Mouse (Mus musculus) stomach, embryonic 15.5 days (tissue): ENCODE measurements at regions not wholly inside any gene's neighbourhood (a gene's known extent, or its start where the extent isn't known, plus 50 kb on each side); places are given as distances from the start of the nearest gene placed in this dataset.
A peak's percentile ranks its signal among the peaks of the same experiment; 100 is the strongest.

ENCODE experiments used
- ATAC-seq: fragments of 200-750 bp; cut with Nextera tagmentation; 2 replicates; pipeline ENCODE4 v1.8.0; 2017; ENCODE audit warnings: low read depth, moderate number of reproducible peaks, moderate TSS enrichment; ENCODE audit not compliant: insufficient read depth, low FRiP score
- H3K27ac ChIP-seq: fragments of 300-500 bp; sonication (generic); 2 replicates; pipeline ENCODE4 v1.5.1; 2015; ENCODE audit warnings: mild to moderate bottlenecking, inconsistent platforms
- H3K27me3 ChIP-seq: fragments of 300-500 bp; sonication (generic); replicated peaks from 2 replicates; pipeline ENCODE4 v1.6.1; 2015; ENCODE audit warnings: inconsistent platforms
- H3K36me3 ChIP-seq: fragments of 300-500 bp; sonication (generic); 2 replicates; pipeline ENCODE4 v1.6.1; 2015; ENCODE audit warnings: inconsistent platforms
- H3K4me1 ChIP-seq: fragments of 300-500 bp; sonication (generic); 2 replicates; pipeline ENCODE4 v1.6.1; 2015; ENCODE audit warnings: inconsistent platforms
- H3K4me2 ChIP-seq: fragments of 300-500 bp; sonication (generic); 2 replicates; pipeline ENCODE4 v1.6.1; 2015; ENCODE audit warnings: mild to moderate bottlenecking, inconsistent platforms
- H3K4me3 ChIP-seq: fragments of 300-500 bp; sonication (generic); replicated peaks from 2 replicates; pipeline ENCODE4 v1.5.1; 2015; ENCODE audit warnings: inconsistent platforms
- H3K9ac ChIP-seq: fragments of 300-500 bp; sonication (generic); 2 replicates; pipeline ENCODE4 v1.6.1; 2015; ENCODE audit warnings: inconsistent platforms
- H3K9me3 ChIP-seq: fragments of 300-500 bp; sonication (generic); 2 replicates; pipeline ENCODE4 v1.6.1; 2016; ENCODE audit warnings: inconsistent platforms
- WGBS: fragments of 180-500 bp; shearing (Covaris S2); methylation state at CpG from one replicate; pipeline ENCODE4 v1.1.7; 2015; 5-methylcytosine and 5-hydroxymethylcytosine counted together

GRCm38 (mm10) chr4:50291397-50291945, 445.9 kb upstream of the Grin3a start:
- H3K9ac ChIP-seq: no peak overlapping the region
- no peaks in the 10 kb centered on the region for H3K36me3 ChIP-seq
- no peak for ATAC-seq
- H3K4me3 ChIP-seq: no peak overlapping the region
- no peaks in the 10 kb centered on the region for H3K4me1 ChIP-seq
- WGBS: 22% methylated on average over 3 of the region's 3 CpGs
- no peaks in the 10 kb centered on the region for H3K27me3 ChIP-seq
- H3K9me3 ChIP-seq: no peaks in the 10 kb centered on the region
- no peak overlapping the region for H3K27ac ChIP-seq
- H3K4me2 ChIP-seq: no peak overlapping the region

- 75% methylated on average over 2 of the region's 2 CpGs for WGBS
Measured at GRCm38 (mm10) chr4:50286602-50287001, 441.1 kb upstream of the Grin3a start.

GRCm38 (mm10) chr4:50259012-50259601, 413.6 kb upstream of the Grin3a start:
- Histone ChIP-seq H3K36me3 (no peaks in the 10 kb centered on the region), H3K4me2 (no peak overlapping the region), H3K9ac (no peak overlapping the region), H3K4me1 (no peaks in the 10 kb centered on the region), H3K27ac (no peak overlapping the region), H3K4me3 (no peak overlapping the region), H3K9me3 (no peaks in the 10 kb centered on the region), H3K27me3 (no peaks in the 10 kb centered on the region)
- WGBS: 51% methylated on average over 2 of the region's 2 CpGs
- no peak for ATAC-seq

More at GRCm38 (mm10) chr4:50286602-50287001, 441.1 kb upstream of the Grin3a start:
- Histone ChIP-seq H3K27ac (no peak overlapping the region), H3K27me3 (no peaks in the 10 kb centered on the region), H3K4me2 (no peak overlapping the region), H3K36me3 (no peaks in the 10 kb centered on the region), H3K9me3 (no peaks in the 10 kb centered on the region), H3K9ac (no peak overlapping the region), H3K4me1 (no peaks in the 10 kb centered on the region), H3K4me3 (no peak overlapping the region)
- ATAC-seq: no peak

GRCm38 (mm10) chr4:50242042-50242441, 396.5 kb upstream of the Grin3a start:
- Histone ChIP-seq H3K9me3 (no peaks in the 10 kb centered on the region), H3K27ac (no peak overlapping the region), H3K4me2 (no peak overlapping the region), H3K27me3 (no peaks in the 10 kb centered on the region), H3K4me1 (no peaks in the 10 kb centered on the region), H3K36me3 (no peaks in the 10 kb centered on the region), H3K9ac (no peak overlapping the region), H3K4me3 (no peak overlapping the region)
- WGBS: 59% methylated on average over 1 of the region's 1 CpGs
- ATAC-seq: no peak

GRCm38 (mm10) chr4:50240951-50241350, 395.4 kb upstream of the Grin3a start:
- ATAC-seq: no peak
- H3K27me3 ChIP-seq: no peaks in the 10 kb centered on the region
- no peak overlapping the region for H3K4me3 ChIP-seq
- 76% methylated on average over 2 of the region's 2 CpGs for WGBS
- H3K27ac ChIP-seq: no peak overlapping the region
- no peak overlapping the region for H3K4me2 ChIP-seq
- no peaks in the 10 kb centered on the region for H3K4me1 ChIP-seq
- H3K9me3 ChIP-seq: no peaks in the 10 kb centered on the region
- no peaks in the 10 kb centered on the region for H3K36me3 ChIP-seq
- H3K9ac ChIP-seq: no peak overlapping the region

GRCm38 (mm10) chr4:50239386-50239785, 393.8 kb upstream of the Grin3a start:
- 92% methylated on average over 2 of the region's 2 CpGs for WGBS
- no peak for ATAC-seq
- H3K4me2 ChIP-seq: no peak overlapping the region
- no peaks in the 10 kb centered on the region for H3K9me3 ChIP-seq
- no peak overlapping the region for H3K9ac ChIP-seq
- H3K27ac ChIP-seq: no peak overlapping the region
- no peaks in the 10 kb centered on the region for H3K4me1 ChIP-seq
- no peak overlapping the region for H3K4me3 ChIP-seq
- H3K27me3 ChIP-seq: no peaks in the 10 kb centered on the region
- no peaks in the 10 kb centered on the region for H3K36me3 ChIP-seq

GRCm38 (mm10) chr4:50235476-50235875, 389.9 kb upstream of the Grin3a start:
- Histone ChIP-seq H3K9ac (no peak overlapping the region), H3K36me3 (no peaks in the 10 kb centered on the region), H3K4me2 (no peak overlapping the region), H3K4me3 (no peak overlapping the region), H3K27ac (no peak overlapping the region), H3K9me3 (no peaks in the 10 kb centered on the region), H3K4me1 (no peaks in the 10 kb centered on the region), H3K27me3 (no peaks in the 10 kb centered on the region)
- ATAC-seq: no peak
- 69% methylated on average over 3 of the region's 3 CpGs for WGBS

GRCm38 (mm10) chr4:50203348-50203747, 357.8 kb upstream of the Grin3a start:
- peak; percentile 56; the same call in 1 of the 2 replicates for ATAC-seq
- no peak overlapping the region for H3K4me3 ChIP-seq
- no peak overlapping the region for H3K9ac ChIP-seq
- H3K4me1 ChIP-seq: no peaks in the 10 kb centered on the region
- no peak overlapping the region for H3K27ac ChIP-seq
- 48% methylated on average over 3 of the region's 3 CpGs for WGBS
- H3K4me2 ChIP-seq: no peak overlapping the region
- H3K27me3 ChIP-seq: no peaks in the 10 kb centered on the region
- H3K36me3 ChIP-seq: no peaks in the 10 kb centered on the region
- H3K9me3 ChIP-seq: no peaks in the 10 kb centered on the region

GRCm38 (mm10) chr4:50177196-50177595, 331.7 kb upstream of the Grin3a start:
- H3K9ac ChIP-seq: no peak overlapping the region
- no peak for ATAC-seq
- no peaks in the 10 kb centered on the region for H3K4me1 ChIP-seq
- H3K27me3 ChIP-seq: no peaks in the 10 kb centered on the region
- no peaks in the 10 kb centered on the region for H3K36me3 ChIP-seq
- H3K27ac ChIP-seq: no peak overlapping the region
- H3K4me3 ChIP-seq: no peak overlapping the region
- no peaks in the 10 kb centered on the region for H3K9me3 ChIP-seq
- no peak overlapping the region for H3K4me2 ChIP-seq

- no peaks in the 10 kb centered on the region for H3K9me3 ChIP-seq
- H3K36me3 ChIP-seq: no peaks in the 10 kb centered on the region
- H3K4me3 ChIP-seq: no peak overlapping the region
- no peaks in the 10 kb centered on the region for H3K4me1 ChIP-seq
- H3K9ac ChIP-seq: no peak overlapping the region
- H3K27me3 ChIP-seq: no peaks in the 10 kb centered on the region
- WGBS: 79% methylated on average over 2 of the region's 2 CpGs
- H3K27ac ChIP-seq: no peak overlapping the region
- ATAC-seq: no peak
- no peak overlapping the region for H3K4me2 ChIP-seq
Measured at GRCm38 (mm10) chr4:50176656-50177055, 331.1 kb upstream of the Grin3a start.

GRCm38 (mm10) chr4:50160893-50161292, 315.3 kb upstream of the Grin3a start:
- WGBS: 60% methylated on average over 2 of the region's 2 CpGs
- Histone ChIP-seq H3K27ac (no peak overlapping the region), H3K36me3 (no peaks in the 10 kb centered on the region), H3K9ac (no peak overlapping the region), H3K4me3 (no peak overlapping the region), H3K9me3 (no peaks in the 10 kb centered on the region), H3K4me1 (no peaks in the 10 kb centered on the region), H3K4me2 (no peak overlapping the region), H3K27me3 (no peaks in the 10 kb centered on the region)
- ATAC-seq: no peak

- Histone ChIP-seq H3K9me3 (no peaks in the 10 kb centered on the region), H3K36me3 (no peaks in the 10 kb centered on the region), H3K4me2 (no peak overlapping the region), H3K27me3 (no peaks in the 10 kb centered on the region), H3K4me1 (no peaks in the 10 kb centered on the region), H3K4me3 (no peak overlapping the region), H3K27ac (no peak overlapping the region), H3K9ac (no peak overlapping the region)
- ATAC-seq: no peak
Measured at GRCm38 (mm10) chr4:50145926-50146325, 300.4 kb upstream of the Grin3a start.

- Histone ChIP-seq H3K9me3 (no peaks in the 10 kb centered on the region), H3K9ac (no peak overlapping the region), H3K4me1 (no peaks in the 10 kb centered on the region), H3K27me3 (no peaks in the 10 kb centered on the region), H3K27ac (no peak overlapping the region), H3K4me2 (no peak overlapping the region), H3K36me3 (no peaks in the 10 kb centered on the region), H3K4me3 (no peak overlapping the region)
- ATAC-seq: no peak
- 48% methylated on average over 1 of the region's 1 CpGs for WGBS
Measured at GRCm38 (mm10) chr4:50130262-50130661, 284.7 kb upstream of the Grin3a start.
